Mouse (Mus musculus) cerebellum, adult 2 months (tissue): ENCODE measurements around the gene Tcf3. TPM values are rescaled to one million over a fixed set of nuclear protein-coding genes. Genes with fewer than 3 reads are reported as not detected.
A peak's percentile ranks its signal among the peaks of the same experiment; 100 is the strongest.

ENCODE experiments used
- DNase-seq, 2 experiments: peaks; one replicate each; pipeline ENCODE4 v3.0.0; 2021
- H3K27ac ChIP-seq: fragments of 200-500 bp; 2 replicates; pipeline ENCODE4 v1.5.1; 2012; ENCODE audit warnings: low read length, control low read depth, inconsistent platforms; ENCODE audit not compliant: insufficient read depth
- H3K27me3 ChIP-seq: fragments of 200-500 bp; 2 replicates; pipeline ENCODE4 v1.6.1; 2012; ENCODE audit warnings: inconsistent platforms, mild to moderate bottlenecking, low read length, moderate library complexity; ENCODE audit not compliant: control insufficient read depth, insufficient read depth
- H3K4me1 ChIP-seq: fragments of 200-500 bp; 2 replicates; pipeline ENCODE4 v1.6.1; 2011; ENCODE audit warnings: low read length; ENCODE audit not compliant: control insufficient read depth, insufficient read depth
- H3K4me3 ChIP-seq: fragments of 200-500 bp; replicated peaks from 2 replicates; pipeline ENCODE3; 2011; ENCODE audit warnings: mild to moderate bottlenecking, low read depth, low read length, control low read depth; ENCODE audit not compliant: insufficient read depth
- CTCF ChIP-seq: fragments of 200-500 bp; IDR thresholded peaks from 2 replicates; pipeline ENCODE4 v1.5.1; 2011; ENCODE audit warnings: low read depth, mild to moderate bottlenecking, control low read depth, low read length, moderate library complexity, borderline replicate concordance; ENCODE audit not compliant: insufficient read depth
- POLR2A ChIP-seq: fragments of 200-500 bp; IDR thresholded peaks from 2 replicates; pipeline ENCODE4 v1.6.1; 2011; ENCODE audit warnings: low read length, control low read depth, borderline replicate concordance; ENCODE audit not compliant: insufficient read depth
- WGBS: fragments of 180-500 bp; shearing (Covaris S2); methylation state at CpG from one replicate; pipeline ENCODE4 v1.1.7; 2018; 5-methylcytosine and 5-hydroxymethylcytosine counted together
- polyA plus RNA-seq: library from polyadenylated mRNA; depleted of rRNA; stranded (reverse); fragments of >200 nt; gene quantifications from 2 replicates; pipeline ENCODE4 v1.2.3, GENCODE M21; 2012

Gene Tcf3
- polyA plus RNA-seq, 1 experiment: 34.2 TPM

DNA sequence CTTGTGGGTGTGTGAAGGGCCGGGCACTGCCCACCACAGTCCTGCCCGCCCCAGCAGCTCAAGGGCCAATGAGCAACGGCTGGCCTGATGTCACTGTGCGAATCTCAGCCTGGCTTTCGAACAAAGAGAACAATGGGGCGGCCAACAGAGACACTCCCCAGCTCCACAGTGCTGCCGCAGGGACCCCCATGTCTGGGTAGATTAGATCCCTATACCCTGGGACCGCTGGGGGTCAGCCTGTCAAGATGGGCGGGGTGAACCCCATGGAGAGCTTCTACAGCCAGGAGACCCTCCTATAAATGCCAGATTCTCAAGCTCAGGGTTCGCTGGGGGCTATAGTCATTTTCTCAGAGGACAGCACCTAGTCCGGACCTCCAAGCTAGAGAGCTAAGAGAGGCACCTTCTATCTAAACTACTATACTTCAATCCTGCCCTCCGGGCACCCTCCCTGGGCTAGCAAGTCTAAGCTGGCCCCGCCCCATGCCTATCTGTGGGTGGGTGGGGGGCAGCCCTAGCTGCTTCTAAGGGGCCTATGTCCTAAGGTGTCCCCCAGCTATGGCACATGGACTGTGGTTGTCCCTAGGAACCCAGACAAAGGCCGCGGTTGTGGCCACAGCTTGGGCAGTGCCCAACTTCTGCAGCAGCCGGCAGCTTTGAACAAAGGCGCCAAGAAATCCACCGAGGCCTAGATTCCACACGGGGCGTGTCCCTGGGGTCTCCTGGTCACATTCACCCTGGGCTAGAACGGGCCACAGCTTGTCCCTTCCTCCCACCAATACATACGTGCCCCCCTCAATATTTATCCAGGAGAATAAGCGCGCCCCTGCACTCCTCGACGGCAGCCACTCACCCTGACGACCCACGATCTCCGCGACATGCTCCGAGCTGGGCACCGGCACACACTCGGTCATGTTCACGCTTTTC is 47.4 kb downstream of the Tcf3 start:
- DNase-seq: peak in 1 of 2 experiments; percentile 38
- peaks cover 24% of the 10 kb centered on the region for H3K4me1 ChIP-seq
- TF ChIP-seq POLR2A (no peak), CTCF (no peak)
- 1% methylated on average over 34 of the region's 34 CpGs for WGBS
- H3K4me3 ChIP-seq: peak overlapping the region; percentile 64
- H3K27me3 ChIP-seq: no peaks in the 10 kb centered on the region
- H3K27ac ChIP-seq: no peak overlapping the region

DNA sequence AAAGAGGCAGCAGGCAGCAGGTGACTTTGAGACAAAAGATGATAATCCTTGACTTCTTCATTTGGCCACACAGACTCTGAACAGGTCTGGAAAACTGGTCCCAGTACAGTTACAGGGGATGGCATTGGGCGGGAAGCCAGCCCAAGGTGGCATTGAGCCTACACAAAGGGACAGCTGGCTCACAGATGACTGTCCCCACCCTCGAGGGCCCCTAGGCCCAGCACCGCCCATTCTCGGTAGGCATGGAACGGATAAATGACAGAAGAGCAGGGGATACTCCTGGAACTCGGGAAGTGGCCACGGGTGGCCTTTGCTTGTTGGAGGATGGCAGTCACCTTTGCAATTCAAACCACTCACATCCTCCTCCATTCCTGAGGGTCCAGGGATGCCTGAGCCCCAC is 48.1 kb downstream of the Tcf3 start:
- TF ChIP-seq POLR2A: no peak
- no peak for TF ChIP-seq CTCF
- WGBS: 9% methylated on average over 7 of the region's 7 CpGs
- Histone ChIP-seq H3K27ac (no peak overlapping the region), H3K4me1 (peaks cover 24% of the 10 kb centered on the region), H3K4me3 (peak overlapping the region; percentile 64), H3K27me3 (no peaks in the 10 kb centered on the region)
- DNase-seq: peak in 1 of 2 experiments; percentile 44

- Histone ChIP-seq H3K27me3 (no peaks in the 10 kb centered on the region), H3K27ac (no peak overlapping the region), H3K4me3 (peak overlapping the region; percentile 64), H3K4me1 (peaks cover 24% of the 10 kb centered on the region)
- WGBS: 35% methylated on average over 7 of the region's 7 CpGs
- no peak for TF ChIP-seq CTCF
- TF ChIP-seq POLR2A: no peak
- DNase-seq: no peak
Measured at GRCm38 (mm10) chr10:80384709-80385108, 48.7 kb downstream of the Tcf3 start.

- no peak overlapping the region for H3K4me3 ChIP-seq
- no peak for TF ChIP-seq CTCF
- TF ChIP-seq POLR2A: no peak
- peaks cover 24% of the 10 kb centered on the region for H3K4me1 ChIP-seq
Measured at GRCm38 (mm10) chr10:80384115-80384639, 49.3 kb downstream of the Tcf3 start.

GRCm38 (mm10) chr10:80383431-80383830 is 50.0 kb downstream of the Tcf3 start:
- Histone ChIP-seq H3K27me3 (no peaks in the 10 kb centered on the region), H3K4me1 (peaks cover 24% of the 10 kb centered on the region), H3K27ac (no peak overlapping the region), H3K4me3 (no peak overlapping the region)
- WGBS: 43% methylated on average over 4 of the region's 4 CpGs
- no peak for TF ChIP-seq POLR2A
- TF ChIP-seq CTCF: peak; percentile 54
- DNase-seq: no peak

More at GRCm38 (mm10) chr10:80384115-80384639, 49.3 kb downstream of the Tcf3 start:
- WGBS: 80% methylated on average over 4 of the region's 4 CpGs
- no peaks in the 10 kb centered on the region for H3K27me3 ChIP-seq
- DNase-seq: no peak
- H3K27ac ChIP-seq: no peak overlapping the region

- TF ChIP-seq POLR2A (no peak), CTCF (no peak)
- peaks cover 19% of the 10 kb centered on the region for H3K4me1 ChIP-seq
- no peak for DNase-seq
- H3K4me3 ChIP-seq: no peak overlapping the region
- H3K27ac ChIP-seq: no peak overlapping the region
- H3K27me3 ChIP-seq: no peaks in the 10 kb centered on the region
- WGBS: 71% methylated on average over 7 of the region's 7 CpGs
Measured at GRCm38 (mm10) chr10:80382641-80383365, 50.6 kb downstream of the Tcf3 start.

DNA sequence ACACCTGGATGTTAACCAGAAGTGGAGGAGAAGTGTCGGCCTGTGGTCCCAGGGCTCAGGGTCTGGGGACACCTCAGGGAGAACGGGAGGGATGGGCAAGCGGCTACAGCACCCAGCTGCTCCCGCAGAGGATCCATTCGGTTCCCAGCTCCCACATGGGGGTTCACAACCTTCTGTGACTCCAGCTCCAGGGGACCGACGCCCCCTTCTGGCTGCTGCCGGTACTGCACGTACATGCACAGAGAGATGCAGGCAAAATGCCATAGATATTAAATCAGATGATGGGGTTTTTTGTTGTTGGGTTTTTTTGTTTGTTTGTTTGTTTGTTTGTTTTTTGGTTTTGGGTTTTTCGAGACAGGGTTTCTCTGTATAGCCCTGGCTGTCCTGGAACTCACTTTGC is 55.7 kb downstream of the Tcf3 start:
- H3K27me3 ChIP-seq: no peaks in the 10 kb centered on the region
- H3K27ac ChIP-seq: no peak overlapping the region
- peak; percentile 59 for TF ChIP-seq CTCF
- TF ChIP-seq POLR2A: no peak
- DNase-seq: no peak
- H3K4me3 ChIP-seq: no peak overlapping the region
- no peaks in the 10 kb centered on the region for H3K4me1 ChIP-seq
- WGBS: 51% methylated on average over 10 of the region's 10 CpGs

- under 1% methylated on average over 7 of the region's 7 CpGs for WGBS
- Histone ChIP-seq H3K27ac (no peak overlapping the region), H3K4me3 (no peak overlapping the region), H3K4me1 (no peaks in the 10 kb centered on the region), H3K27me3 (no peaks in the 10 kb centered on the region)
- DNase-seq: peak; percentile 87 to 93
- no peak for TF ChIP-seq POLR2A
- TF ChIP-seq CTCF: peak; percentile 96
Measured at GRCm38 (mm10) chr10:80376160-80376559, 57.3 kb downstream of the Tcf3 start.
